Mouse (Mus musculus): ENCODE results near the gene Tspo. TPM values are rescaled to one million over a fixed set of nuclear protein-coding genes. Genes with fewer than 3 reads are reported as not detected.
A peak's percentile ranks its signal among the peaks of the same experiment; 100 is the strongest.

The Tspo gene
- total RNA-seq (2015; ENCODE audit: low replicate concordance) (133 TPM in 2 replicates), total RNA-seq (2017; ENCODE audit: low replicate concordance) (92.7 and 104 TPM in 2 replicates)

DNA sequence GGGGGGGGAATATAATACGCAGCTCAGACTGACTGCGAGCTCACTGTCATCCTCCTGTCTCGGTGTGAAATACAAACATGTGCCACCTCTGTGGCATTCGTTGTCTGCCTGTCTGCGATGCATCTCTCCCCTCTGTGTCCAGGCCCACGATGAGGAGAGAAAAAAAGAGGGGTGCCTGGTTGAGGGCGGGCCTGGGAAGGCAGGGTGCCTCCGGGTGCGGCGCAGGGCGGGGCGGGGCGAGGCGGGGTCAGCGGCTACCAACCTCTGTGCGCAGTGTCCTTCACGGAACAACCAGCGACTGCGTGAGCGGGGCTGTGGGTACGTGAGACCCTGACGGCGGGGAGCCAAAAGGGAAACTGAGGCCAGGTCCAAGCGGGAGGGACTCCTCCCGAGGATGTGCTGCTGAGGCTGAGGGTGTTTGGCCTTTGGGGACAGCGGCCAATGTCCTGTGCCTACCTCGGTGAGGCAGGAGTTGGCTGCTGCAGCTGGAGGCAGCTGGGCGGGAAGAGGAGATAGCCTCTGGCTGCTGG, at the start of gene Tspo, which contains the start of gene Mcat:
Tspo (plus strand) TSS at position 266 of the 530 bp plus-strand sequence.
Mcat (minus strand) TSS at position 461 of the 530 bp plus-strand sequence.
- ATAC-seq (replicated peaks; ENCODE audit: low FRiP score, poor library complexity, severe bottlenecking), result peak; percentile 79

DNA sequence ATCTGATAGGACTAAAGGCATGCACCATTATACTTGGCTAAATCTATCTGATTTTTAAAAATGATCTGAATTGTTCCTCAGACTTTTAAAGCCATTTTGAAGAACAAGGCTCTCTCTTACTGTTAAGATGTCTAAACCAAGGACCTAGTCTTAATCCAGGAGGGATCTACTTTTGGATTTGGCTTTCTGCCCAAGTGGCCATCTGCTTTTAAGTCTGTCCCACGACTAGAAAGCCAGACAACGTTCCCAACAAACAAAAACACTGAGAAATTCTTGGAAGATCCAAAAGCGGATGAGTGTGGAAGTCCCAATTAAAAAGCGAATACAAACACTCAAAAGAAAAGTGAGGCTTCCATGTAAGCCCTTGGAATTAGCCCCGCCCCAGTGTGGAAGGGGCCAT, 48.4 kb upstream of the Tspo start:
- no peak for ATAC-seq (replicated peaks; ENCODE audit: low FRiP score, poor library complexity, severe bottlenecking)

DNA sequence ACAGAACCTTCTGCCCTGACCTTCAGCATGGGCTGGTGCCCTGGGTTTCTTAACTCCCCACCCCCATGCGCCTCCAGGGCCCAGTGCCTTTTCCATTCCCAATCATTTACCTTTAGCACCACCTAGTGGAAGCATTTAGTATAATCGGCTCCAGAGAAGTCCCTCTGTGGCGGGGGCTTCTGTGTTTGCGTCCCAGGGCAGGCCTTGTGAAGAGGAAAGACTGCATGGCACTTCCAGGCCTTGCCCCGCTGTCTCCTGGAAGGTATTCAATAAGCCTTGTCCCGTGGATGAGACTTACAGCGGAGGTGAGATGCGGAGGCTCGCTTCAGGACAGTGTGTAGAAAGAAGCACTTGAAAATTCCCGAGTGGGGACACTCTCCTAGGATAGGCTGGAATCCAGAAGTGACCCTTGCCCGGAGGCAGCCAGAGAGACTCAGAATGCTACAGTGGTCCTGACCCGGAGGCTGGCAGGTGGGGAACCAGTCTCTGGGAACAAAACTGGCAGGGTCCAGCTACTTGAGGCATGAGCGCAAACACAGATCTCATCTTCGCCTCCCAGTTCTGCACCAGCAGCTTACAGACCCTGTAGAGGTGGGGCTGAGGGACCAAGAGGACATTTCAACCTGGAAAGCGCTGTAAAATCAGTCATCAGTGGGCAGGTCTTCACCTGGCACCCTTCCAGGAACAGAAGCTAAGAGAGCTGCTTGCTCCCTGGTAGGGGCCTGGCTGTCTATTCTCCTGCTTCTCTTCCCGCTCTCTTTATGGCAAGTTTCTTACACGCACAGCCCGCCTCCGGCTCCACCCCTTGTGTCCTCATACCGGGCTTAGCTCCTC, 45.0 kb upstream of the Tspo start:
- peak; percentile 79 for ATAC-seq (replicated peaks; ENCODE audit: low FRiP score, poor library complexity, severe bottlenecking)

DNA sequence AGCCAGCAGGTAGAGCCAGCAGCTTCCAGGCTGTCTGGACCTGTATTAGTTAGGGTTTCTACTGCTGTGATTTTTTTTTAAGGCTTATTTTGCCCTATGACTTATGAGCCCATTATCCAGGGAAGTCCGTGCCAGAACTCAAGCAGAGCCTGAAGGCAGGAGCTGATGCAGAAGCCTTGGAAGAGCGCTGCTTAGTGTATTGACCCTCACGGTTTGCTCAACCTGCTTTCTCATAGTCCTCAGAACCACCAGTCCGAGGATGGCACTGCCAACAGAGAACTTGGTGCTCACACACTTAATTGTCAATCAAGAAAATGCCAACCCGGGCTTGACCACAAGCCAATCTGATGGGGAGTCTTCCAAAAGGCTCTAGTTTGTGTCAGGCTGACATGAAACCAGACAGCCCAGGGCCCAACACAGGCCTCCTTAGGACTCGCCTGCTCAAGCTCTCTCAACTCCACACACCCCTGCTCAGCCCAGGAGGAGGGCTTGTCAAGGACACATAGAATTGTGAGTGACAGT, 42.5 kb upstream of the Tspo start:
- no peak for ATAC-seq (replicated peaks; ENCODE audit: low FRiP score, poor library complexity, severe bottlenecking)

DNA sequence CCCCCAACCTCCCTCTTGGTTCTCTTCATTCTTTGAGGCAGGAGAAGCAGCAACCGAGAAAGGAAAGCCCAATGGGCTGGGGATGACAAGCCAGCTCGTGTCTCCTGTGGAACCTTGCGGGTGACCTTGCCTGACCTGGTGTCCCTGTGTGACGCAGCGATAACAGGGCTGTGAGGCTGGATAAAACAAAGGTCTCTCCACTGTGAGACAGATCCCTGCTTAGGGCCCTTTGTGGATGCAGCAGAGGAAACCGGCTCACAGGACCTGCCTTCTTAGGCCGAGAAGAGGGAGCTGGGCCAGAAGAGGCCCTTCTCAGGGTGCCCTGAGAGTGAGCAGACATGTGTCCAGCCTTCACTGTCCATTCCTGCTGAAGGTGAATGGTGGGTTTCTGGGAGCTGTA, 40.2 kb upstream of the Tspo start:
- ATAC-seq (replicated peaks; ENCODE audit: low FRiP score, poor library complexity, severe bottlenecking), result peak; percentile 61

DNA sequence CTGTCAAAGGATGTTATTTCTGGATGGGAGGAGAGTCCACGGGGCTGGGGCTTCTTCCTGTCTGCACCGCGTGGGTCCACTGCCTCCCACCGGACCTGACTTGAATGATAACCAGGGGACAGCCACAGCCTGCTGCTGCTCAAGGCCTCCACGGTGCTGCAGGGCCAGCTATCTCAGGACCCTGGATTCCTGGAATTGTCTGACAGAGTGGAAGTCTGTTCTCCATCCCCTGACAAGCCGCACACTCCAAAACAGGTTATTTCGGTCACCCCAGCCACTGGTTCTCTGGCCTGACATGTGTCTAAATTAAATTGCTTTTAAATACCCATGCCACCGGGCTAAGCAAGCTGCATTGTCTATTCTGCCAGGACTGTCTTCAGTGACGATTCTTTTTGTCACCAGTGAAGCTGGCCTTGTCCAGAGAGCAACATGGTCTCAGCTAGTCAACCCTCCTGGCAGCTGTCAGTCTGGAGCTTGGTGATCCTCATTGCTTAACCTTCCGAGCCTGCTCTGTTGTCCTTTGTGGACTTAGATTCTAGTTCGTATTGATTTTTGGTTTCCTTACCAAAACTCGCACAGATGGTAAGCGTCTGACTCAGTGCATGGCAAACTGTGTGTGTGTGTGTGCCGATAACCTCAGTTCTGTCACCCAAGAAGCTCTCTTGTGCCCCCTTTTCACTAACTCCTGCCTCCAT, 39.6 kb upstream of the Tspo start:
- no peak for ATAC-seq (replicated peaks; ENCODE audit: low FRiP score, poor library complexity, severe bottlenecking)

DNA sequence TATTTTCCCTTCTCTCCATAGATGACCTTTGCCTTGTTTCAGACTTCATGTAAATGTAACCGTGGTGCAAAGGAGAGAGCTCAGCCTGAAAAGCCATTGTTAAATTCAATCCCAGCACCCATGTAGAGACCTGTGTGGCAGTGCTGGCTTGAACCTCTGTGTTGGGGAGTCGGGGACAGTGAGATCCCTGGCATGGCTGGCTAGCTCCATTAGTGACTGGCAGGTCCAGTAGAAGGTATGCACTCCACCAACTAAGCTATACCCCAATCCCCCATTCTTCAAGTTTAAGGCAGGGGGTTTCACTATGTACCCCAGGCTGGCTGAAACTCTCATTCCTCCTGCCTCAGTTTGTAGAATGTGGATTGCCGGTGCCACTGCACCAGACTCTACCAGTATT, 39.1 kb upstream of the Tspo start:
- ATAC-seq (replicated peaks; ENCODE audit: low FRiP score, poor library complexity, severe bottlenecking), result no peak

DNA sequence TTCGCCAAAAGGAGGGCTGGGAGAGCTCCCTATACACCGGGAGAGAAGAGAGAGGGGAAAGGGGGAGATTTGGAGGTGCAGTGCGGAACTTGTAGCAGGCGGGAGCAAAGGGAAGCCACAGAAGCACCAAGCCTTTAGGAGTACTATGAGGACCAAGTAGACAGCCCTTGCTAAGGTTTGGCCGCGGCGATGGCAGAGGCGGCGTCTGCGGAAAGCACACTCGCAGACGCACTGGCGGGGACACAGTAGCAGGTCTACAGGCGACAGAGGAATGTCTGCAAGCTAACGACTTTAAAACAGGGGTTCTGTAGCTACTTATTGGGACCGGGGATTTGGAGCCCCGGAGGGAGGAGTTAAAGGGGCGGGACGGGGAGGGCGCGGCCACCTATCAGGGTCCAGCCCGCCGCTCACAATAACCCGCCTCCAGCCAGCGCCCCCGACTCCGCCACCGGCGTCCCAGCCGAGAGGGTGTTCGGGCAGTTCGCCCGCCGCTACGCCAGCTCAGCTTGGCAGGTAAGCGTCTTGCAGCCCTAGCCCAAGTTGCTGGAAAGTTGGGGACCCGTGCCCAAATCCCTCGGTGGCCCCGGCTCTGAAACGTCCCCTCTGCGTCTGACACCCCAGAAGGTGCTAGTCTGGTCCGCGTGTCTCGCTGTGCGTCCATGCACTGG, 36.8 kb upstream of the Tspo start, which contains the start of gene Bik:
Bik (plus strand) TSS at position 439 of the 668 bp plus-strand sequence.
- ATAC-seq (replicated peaks; ENCODE audit: low FRiP score, poor library complexity, severe bottlenecking), result peak; percentile 73

DNA sequence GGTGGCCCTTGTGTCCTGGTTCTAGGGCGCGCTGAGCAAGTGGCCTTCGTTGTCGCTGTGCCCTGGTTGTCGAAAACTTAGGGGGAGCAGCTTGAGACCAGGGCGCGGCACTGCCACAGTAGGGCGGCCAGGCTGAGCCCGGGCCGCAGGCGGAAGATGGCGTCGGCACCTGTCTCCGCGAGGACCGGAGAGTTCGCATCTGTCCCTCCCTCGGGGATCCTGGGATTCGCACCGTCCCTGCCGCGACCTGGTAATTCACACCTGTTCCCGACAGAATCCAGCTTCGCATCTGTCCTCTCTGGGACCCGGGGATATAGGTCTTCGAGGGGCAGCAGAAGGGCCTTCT, 36.3 kb upstream of the Tspo start:
- peak; percentile 61 for ATAC-seq (replicated peaks; ENCODE audit: low FRiP score, poor library complexity, severe bottlenecking)

DNA sequence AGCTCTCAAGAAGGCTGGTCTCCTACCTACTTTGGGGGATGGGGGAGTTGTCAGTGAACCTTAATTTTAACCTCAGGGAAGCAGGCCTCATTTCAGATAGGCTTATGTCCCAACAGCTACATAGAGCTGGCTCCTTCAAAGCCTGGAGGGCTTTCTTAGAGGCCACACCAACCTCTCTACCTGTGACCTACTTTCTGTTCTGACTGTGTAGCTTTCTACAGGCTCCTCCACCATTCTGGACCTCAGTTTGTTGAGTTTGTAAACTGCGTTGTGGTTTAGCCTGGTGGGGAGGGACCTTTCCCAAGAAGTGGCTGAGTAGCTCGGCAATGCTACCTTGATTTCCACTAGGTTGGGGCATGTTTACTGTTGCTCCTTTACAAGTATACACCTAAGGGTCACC, 35.6 kb upstream of the Tspo start:
- ATAC-seq (replicated peaks; ENCODE audit: low FRiP score, poor library complexity, severe bottlenecking), result no peak

DNA sequence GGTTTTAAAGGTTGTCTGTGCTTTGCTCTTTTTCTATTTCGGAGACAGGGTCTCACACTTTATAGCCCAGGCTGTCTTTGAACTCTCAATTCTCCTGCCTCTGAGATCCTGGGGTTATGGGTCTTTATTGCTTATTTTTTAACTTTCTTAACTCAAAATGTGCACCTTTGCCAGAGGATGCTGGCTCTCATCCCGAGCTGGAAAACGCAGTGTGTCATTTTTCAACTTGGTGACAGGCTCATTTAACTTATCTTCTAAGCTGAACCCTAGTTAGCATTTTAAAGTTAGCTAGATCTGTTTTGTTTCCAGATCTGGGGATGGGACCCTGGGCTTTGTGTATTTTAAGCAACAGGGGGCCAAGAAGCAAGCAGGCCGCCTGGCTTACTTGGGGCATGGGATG, 34.5 kb upstream of the Tspo start:
- ATAC-seq (replicated peaks; ENCODE audit: low FRiP score, poor library complexity, severe bottlenecking), result no peak

DNA sequence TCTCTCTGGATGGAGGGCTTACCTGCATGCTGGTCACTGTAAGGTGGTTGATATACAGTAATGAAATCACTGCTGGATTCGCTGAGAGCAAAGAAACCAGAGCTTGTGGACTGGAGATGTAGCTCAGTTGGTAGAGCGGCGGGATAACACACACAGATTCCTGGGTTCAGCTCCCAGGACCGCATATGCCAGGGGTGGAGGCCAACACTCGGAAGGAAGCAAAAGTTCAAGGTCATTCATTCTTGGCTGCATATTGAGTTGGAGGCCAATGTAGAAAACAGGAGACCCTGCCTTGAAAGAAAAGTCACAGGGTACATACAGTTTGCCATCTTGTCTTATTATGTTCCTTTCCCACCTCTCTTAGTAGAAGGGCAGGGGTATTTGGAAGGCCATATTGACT, 33.6 kb upstream of the Tspo start:
- ATAC-seq (replicated peaks; ENCODE audit: low FRiP score, poor library complexity, severe bottlenecking), result no peak

DNA sequence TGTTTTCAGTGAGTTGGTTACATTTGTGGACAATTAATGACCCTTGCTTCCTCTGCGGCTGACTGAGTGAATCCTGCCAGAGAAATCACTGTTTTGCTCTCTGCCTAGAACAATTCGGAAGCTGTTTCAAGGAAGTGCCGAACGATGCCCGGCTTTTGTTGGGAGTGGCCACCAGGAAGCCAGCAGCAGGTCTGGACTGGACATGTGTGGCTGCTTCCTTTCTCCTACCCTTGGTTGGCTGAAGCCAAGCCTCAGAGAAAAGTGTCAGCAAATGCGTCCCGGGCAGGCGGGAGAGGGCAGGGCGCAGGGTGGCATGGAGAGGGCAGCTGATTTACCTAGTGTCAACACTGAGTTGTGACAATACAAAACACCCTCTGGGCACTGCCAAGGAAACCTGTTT, 33.2 kb upstream of the Tspo start:
- ATAC-seq (replicated peaks; ENCODE audit: low FRiP score, poor library complexity, severe bottlenecking), result no peak

DNA sequence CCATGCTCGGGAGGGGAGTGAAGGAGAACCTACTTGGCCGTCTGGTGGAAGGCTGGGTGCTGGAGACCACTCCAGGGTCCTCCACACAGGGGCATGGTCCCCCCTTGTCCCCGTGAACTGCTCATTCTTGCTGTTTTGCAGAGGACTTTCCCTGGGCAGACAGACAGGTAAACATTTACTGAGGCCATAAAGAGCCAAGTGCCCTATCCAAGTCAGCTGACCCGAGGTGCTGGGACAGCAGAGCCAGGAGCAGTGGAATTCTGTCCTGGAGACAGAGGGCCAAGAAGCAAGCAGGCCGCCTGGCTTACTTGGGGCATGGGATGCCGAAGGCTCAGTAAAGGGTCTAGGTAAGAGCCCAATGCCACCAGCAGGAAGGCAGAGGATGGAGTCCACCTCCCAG, 32.7 kb upstream of the Tspo start:
- no peak for ATAC-seq (replicated peaks; ENCODE audit: low FRiP score, poor library complexity, severe bottlenecking)

DNA sequence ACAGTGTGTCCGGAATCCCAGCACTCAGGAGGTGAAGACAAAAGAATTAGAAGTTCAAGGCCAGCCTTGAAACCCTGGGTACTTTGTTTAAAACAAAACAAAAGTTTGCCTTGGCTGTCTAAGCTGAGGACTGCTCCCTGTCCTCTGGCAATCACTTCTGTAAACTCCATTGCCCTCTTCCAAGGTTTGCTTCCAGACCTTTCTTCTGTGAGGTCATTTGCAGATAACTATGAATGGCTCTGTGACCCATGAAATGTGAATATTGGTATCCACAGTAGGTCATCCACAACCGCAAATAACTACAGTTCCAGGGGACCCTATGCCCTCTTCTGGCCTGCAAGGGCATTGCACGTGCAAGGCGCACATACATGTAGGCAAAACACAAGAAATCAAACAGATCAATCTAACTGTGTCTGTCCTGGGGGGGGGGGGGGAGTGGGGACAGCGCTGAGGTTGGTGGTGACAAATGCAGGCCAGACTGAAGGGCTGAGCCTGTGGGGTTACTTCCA, 31.4 kb upstream of the Tspo start:
- ATAC-seq (replicated peaks; ENCODE audit: low FRiP score, poor library complexity, severe bottlenecking), result no peak

DNA sequence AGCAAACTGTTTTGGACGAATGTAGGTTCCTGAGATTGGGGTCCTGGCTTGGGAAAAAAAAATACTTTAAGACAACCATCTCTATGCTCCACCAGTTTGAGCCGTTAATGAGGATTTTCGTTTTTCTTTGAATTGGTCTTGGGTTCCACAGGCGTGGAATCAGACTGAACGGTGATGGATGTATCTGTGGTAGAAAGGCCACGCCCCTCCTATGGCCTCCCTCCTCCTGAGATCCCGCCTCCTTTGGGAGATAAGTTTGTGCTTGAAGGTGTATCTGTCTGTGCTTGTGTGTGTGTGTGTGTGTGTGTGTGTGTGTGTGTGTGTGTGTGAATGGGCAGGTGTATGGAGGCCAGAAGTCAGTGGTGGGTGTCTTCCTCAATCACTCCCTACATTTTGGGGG, 30.8 kb upstream of the Tspo start:
- ATAC-seq (replicated peaks; ENCODE audit: low FRiP score, poor library complexity, severe bottlenecking), result no peak

DNA sequence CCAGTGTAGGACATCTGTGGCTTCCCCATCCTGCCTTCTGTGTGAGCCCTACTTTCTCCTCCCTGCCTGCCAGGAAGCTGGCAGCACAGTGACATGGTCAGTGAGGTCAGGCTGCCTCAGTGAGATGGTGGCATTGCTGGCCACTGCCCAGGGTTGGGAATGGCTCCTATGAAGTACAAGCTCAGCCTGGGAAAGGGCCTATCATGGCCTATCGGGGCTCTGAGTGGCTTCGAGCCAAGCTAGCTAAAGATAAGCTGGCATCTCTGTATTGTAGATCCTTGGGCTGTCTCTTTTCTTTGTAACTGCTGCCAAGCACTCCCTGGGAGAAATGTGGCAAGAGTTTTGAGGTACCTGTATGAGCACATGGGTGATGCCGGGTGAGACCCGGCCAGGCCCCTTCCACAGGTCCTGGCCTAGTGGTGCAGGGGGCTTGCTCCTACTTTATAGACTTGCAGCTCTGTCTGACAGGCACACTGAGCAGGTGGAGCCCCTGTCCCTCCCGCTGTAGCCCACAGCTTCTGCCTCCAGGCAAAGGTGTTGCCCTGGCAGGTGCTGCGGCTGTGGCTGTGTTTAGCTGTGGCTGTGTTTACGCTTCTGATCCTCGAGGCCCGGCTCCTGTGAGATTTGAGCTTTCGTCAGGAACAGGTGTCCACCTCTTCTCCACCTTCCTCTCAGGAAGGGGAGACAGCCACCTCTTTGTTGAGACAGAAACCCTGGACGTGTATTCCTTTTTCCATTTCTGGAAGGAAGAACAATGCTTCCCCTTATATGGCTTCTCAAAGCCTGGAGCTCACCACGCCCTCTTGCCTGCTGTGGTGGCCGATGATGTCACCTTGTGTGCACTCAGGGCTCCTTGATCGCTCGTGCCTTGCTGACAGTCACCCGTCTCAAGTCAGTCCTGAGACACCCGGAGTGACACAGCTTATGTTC, 28.2 kb upstream of the Tspo start:
- no peak for ATAC-seq (replicated peaks; ENCODE audit: low FRiP score, poor library complexity, severe bottlenecking)

DNA sequence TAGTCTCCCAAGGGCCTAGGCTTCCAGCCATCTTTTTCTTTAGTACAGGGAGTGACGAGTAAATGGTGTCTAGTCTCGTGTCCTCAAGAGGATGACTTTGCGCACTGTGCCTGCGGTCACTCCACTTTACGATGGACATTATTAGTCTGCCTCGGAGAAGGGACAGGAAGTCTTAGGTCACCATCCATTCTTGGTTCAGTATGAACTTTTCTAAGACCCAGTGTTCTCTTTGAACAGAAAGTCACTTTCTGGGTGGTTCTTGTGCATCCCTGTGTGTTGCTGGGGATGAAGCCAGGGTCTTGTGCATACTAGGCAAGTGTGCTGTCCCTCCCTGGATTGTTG, 27.5 kb upstream of the Tspo start:
- ATAC-seq (replicated peaks; ENCODE audit: low FRiP score, poor library complexity, severe bottlenecking), result no peak

DNA sequence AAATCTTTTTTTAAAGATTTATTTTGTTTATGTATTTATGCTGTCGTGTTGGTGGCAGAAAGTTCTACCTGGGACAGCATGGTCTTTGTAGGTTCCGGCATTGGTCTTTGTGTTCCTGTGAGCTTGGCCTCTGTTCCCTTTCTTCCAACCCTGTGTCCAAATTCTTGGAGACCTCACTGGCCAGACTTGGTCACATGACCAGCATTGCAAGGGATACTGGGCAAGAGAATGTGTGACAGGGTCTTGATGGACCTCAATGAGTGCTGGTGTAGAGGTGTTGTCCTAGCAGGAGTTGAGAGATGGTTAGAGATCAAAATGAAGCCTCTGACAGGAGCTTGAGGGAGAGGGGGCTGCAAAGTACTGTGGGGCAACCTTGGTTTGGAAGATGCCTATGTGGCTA, 24.5 kb upstream of the Tspo start:
- no peak for ATAC-seq (replicated peaks; ENCODE audit: low FRiP score, poor library complexity, severe bottlenecking)

Data from erythroid progenitor cell, adult 5-6 weeks (primary cell).